Mouse (Mus musculus) thymus, adult 2 months (tissue): ENCODE data around the gene Ssr3. TPM values are rescaled to one million over a fixed set of nuclear protein-coding genes. Genes with fewer than 3 reads are reported as not detected.
"Not testable (repeated sequence)": the region's sequence is repeated elsewhere in the genome, so short reads cannot be mapped to it uniquely, and the experiment has no call there.

ENCODE experiments used
- DNase-seq: peaks from one replicate; pipeline ENCODE4 v3.0.0; 2021
- H3K27ac ChIP-seq: fragments of 200-500 bp; 2 replicates; pipeline ENCODE4 v1.5.1; 2012; ENCODE audit warnings: low read length, control low read depth; ENCODE audit not compliant: control insufficient read depth, insufficient read depth
- H3K27me3 ChIP-seq: fragments of 200-500 bp; 2 replicates; pipeline ENCODE4 v1.6.1; 2012; ENCODE audit warnings: mild to moderate bottlenecking, low read length, moderate library complexity, mixed read lengths; ENCODE audit not compliant: control insufficient read depth, insufficient read depth
- H3K36me3 ChIP-seq: fragments of 200-500 bp; 2 replicates; pipeline ENCODE4 v1.6.1; 2012; ENCODE audit warnings: mild to moderate bottlenecking, low read length, moderate library complexity; ENCODE audit not compliant: control insufficient read depth, insufficient read depth
- H3K4me1 ChIP-seq: fragments of 200-500 bp; replicated peaks from 2 replicates; pipeline ENCODE4 v1.6.1; 2012; ENCODE audit warnings: low read length; ENCODE audit not compliant: control insufficient read depth, insufficient read depth
- H3K4me3 ChIP-seq: fragments of 200-500 bp; 2 replicates; pipeline ENCODE4 v1.5.1; 2012; ENCODE audit warnings: mild to moderate bottlenecking, low read length, control low read depth, moderate library complexity; ENCODE audit not compliant: control insufficient read depth, insufficient read depth
- CTCF ChIP-seq: fragments of 200-500 bp; IDR thresholded peaks from 2 replicates; pipeline ENCODE4 v1.5.1; 2012; ENCODE audit warnings: mild to moderate bottlenecking, control low read depth, low read length, moderate library complexity, borderline replicate concordance; ENCODE audit not compliant: control insufficient read depth, poor library complexity, insufficient read depth; ENCODE audit errors: extremely low read depth
- POLR2A ChIP-seq: fragments of 200-500 bp; IDR thresholded peaks from 2 replicates; pipeline ENCODE4 v1.6.1; 2012; ENCODE audit warnings: mild to moderate bottlenecking, low read length, control low read depth, moderate library complexity; ENCODE audit not compliant: control insufficient read depth, poor library complexity, insufficient read depth; ENCODE audit errors: extremely low read depth
- WGBS: fragments of 180-500 bp; shearing (Covaris S2); methylation state at CpG from one replicate; pipeline ENCODE4 v1.1.7; 2018; 5-methylcytosine and 5-hydroxymethylcytosine counted together
- polyA plus RNA-seq: library from polyadenylated mRNA; depleted of rRNA; stranded (reverse); fragments of >200 nt; gene quantifications from 2 replicates; pipeline ENCODE4 v1.2.3, GENCODE M21; 2012

Gene Ssr3
- polyA plus RNA-seq, 1 experiment = 55.2 TPM

GRCm38 (mm10) chr3:65419706-65420105 is 27.3 kb upstream of the Ssr3 start:
- H3K36me3 ChIP-seq = no peaks in the 10 kb centered on the region
- TF ChIP-seq CTCF (no peak), POLR2A (no peak)
- H3K27me3 ChIP-seq = no peaks in the 10 kb centered on the region
- H3K4me3 ChIP-seq = no peak overlapping the region
- DNase-seq = no peak
- no peak overlapping the region for H3K27ac ChIP-seq
- H3K4me1 ChIP-seq = no peaks in the 10 kb centered on the region
- WGBS = 95% methylated on average over 3 of the region's 3 CpGs

GRCm38 (mm10) chr3:65417913-65418594 is 25.6 kb upstream of the Ssr3 start:
- TF ChIP-seq POLR2A (no peak), CTCF (no peak)

GRCm38 (mm10) chr3:65416571-65416970 is 24.1 kb upstream of the Ssr3 start:
- no peak overlapping the region for H3K27ac ChIP-seq
- H3K4me3 ChIP-seq = no peak overlapping the region
- no peaks in the 10 kb centered on the region for H3K4me1 ChIP-seq
- no peaks in the 10 kb centered on the region for H3K27me3 ChIP-seq
- H3K36me3 ChIP-seq = no peaks in the 10 kb centered on the region
- no peak for TF ChIP-seq CTCF
- no peak for TF ChIP-seq POLR2A
- DNase-seq = no peak

More at GRCm38 (mm10) chr3:65417913-65418594, 25.6 kb upstream of the Ssr3 start:
- 3% methylated on average over 5 of the region's 5 CpGs for WGBS
- no peak for DNase-seq
- no peak overlapping the region for H3K27ac ChIP-seq
- no peaks in the 10 kb centered on the region for H3K36me3 ChIP-seq
- H3K4me3 ChIP-seq = no peak overlapping the region
- H3K27me3 ChIP-seq = no peaks in the 10 kb centered on the region
- no peaks in the 10 kb centered on the region for H3K4me1 ChIP-seq

GRCm38 (mm10) chr3:65407891-65408290 is 15.5 kb upstream of the Ssr3 start:
- H3K36me3 ChIP-seq = no peaks in the 10 kb centered on the region
- no peaks in the 10 kb centered on the region for H3K4me1 ChIP-seq
- TF ChIP-seq CTCF = no peak
- TF ChIP-seq POLR2A = no peak
- H3K27me3 ChIP-seq = no peaks in the 10 kb centered on the region
- no peak for DNase-seq
- H3K27ac ChIP-seq = no peak overlapping the region
- H3K4me3 ChIP-seq = no peak overlapping the region

- no peaks in the 10 kb centered on the region for H3K36me3 ChIP-seq
- DNase-seq = no peak
- no peak overlapping the region for H3K4me3 ChIP-seq
- 88% methylated on average over 4 of the region's 4 CpGs for WGBS
- no peaks in the 10 kb centered on the region for H3K4me1 ChIP-seq
- H3K27me3 ChIP-seq = no peaks in the 10 kb centered on the region
- no peak overlapping the region for H3K27ac ChIP-seq
- no peak for TF ChIP-seq POLR2A
- TF ChIP-seq CTCF = no peak
Observed at GRCm38 (mm10) chr3:65405781-65406180, 13.4 kb upstream of the Ssr3 start.

GRCm38 (mm10) chr3:65397566-65397965 is 5.1 kb upstream of the Ssr3 start:
- no peak overlapping the region for H3K27ac ChIP-seq
- no peaks in the 10 kb centered on the region for H3K27me3 ChIP-seq
- TF ChIP-seq CTCF (no peak), POLR2A (no peak)
- no peaks in the 10 kb centered on the region for H3K36me3 ChIP-seq
- no peak overlapping the region for H3K4me3 ChIP-seq
- no peaks in the 10 kb centered on the region for H3K4me1 ChIP-seq
- 94% methylated on average over 3 of the region's 3 CpGs for WGBS
- DNase-seq = no peak

GRCm38 (mm10) chr3:65396835-65397504 is 4.5 kb upstream of the Ssr3 start:
- WGBS = 54% methylated on average over 4 of the region's 4 CpGs
- Histone ChIP-seq H3K4me3 (no peak overlapping the region), H3K27ac (no peak overlapping the region), H3K4me1 (no peaks in the 10 kb centered on the region), H3K36me3 (no peaks in the 10 kb centered on the region), H3K27me3 (no peaks in the 10 kb centered on the region)
- TF ChIP-seq POLR2A (no peak), CTCF (no peak)
- DNase-seq = no peak

GRCm38 (mm10) chr3:65395111-65395510 is 2.7 kb upstream of the Ssr3 start:
- not testable (repeated sequence) for H3K36me3 ChIP-seq, H3K27me3 ChIP-seq, H3K4me1 ChIP-seq, H3K4me3 ChIP-seq, H3K27ac ChIP-seq, DNase-seq
- WGBS = 96% methylated on average over 1 of the region's 1 CpGs
